Mouse (Mus musculus) monocyte, adult 59 days (primary cell): Measurements from ENCODE around the gene Acot6. TPM values are rescaled to one million over a fixed set of nuclear protein-coding genes. Genes with fewer than 3 reads are reported as not detected.

ENCODE experiments used
- total RNA-seq, 2 experiments: library from RNA; stranded (reverse); gene quantifications; one replicate each; pipeline ENCODE4 v1.2.4; 2023

Gene Acot6
- under 1 TPM; 0.24 to 0.64 TPM for total RNA-seq

GRCm38 (mm10) chr12:84100604-84101492 is at the start of gene Acot6:
Gene Acot6, plus strand, starts transcription at chr12:84100654.

GRCm38 (mm10) chr12:84051937-84052474 is 48.4 kb upstream of the Acot6 start, which contains the start of gene Acot3:
Gene Acot3, plus strand, starts transcription at chr12:84052144.

GRCm38 (mm10) chr12:84068986-84069385 is 31.5 kb upstream of the Acot6 start, which contains the start of gene Acot5:
Gene Acot5, plus strand, starts transcription at chr12:84069325.

GRCm38 (mm10) chr12:84114153-84114994 is 13.9 kb downstream of the Acot6 start, which contains the start of gene Dnal1:
Gene Dnal1, plus strand, starts transcription at chr12:84114366.

GRCm38 (mm10) chr12:84147954-84148621 is 47.6 kb downstream of the Acot6 start, which contains the start of gene Pnma1:
Gene Pnma1, minus strand, starts transcription at chr12:84148489.

Other genes with a start within 250 kb of the Acot6 start
- 10 to 100 TPM; 46.1 to 49.0 TPM for gene Numb, start 178.7 kb upstream of the Acot6 start, total RNA-seq
- 10 to 100 TPM; 12.9 to 13.7 TPM for gene Riox1, start 150.0 kb upstream of the Acot6 start, total RNA-seq
- gene Heatr4, start 115.8 kb upstream of the Acot6 start, total RNA-seq: not detected
- gene Acot2, start 112.8 kb upstream of the Acot6 start, total RNA-seq: 10 to 100 TPM; 15.8 to 16.5 TPM
- 10 to 100 TPM; 39.1 to 39.2 TPM for gene Acot1, start 91.2 kb upstream of the Acot6 start, total RNA-seq
- 1 to 10 TPM; 1.2 to 1.6 TPM for gene Acot4, start 62.3 kb upstream of the Acot6 start, total RNA-seq
- not detected for gene Gm49366, start 61.7 kb upstream of the Acot6 start, total RNA-seq
- not detected for gene Acot3, start 48.5 kb upstream of the Acot6 start, total RNA-seq
- gene Acot5, start 31.3 kb upstream of the Acot6 start, total RNA-seq: not detected
- gene Dnal1, start 13.7 kb downstream of the Acot6 start, total RNA-seq: under 1 TPM; 0.52 to 0.73 TPM
- 1 to 10 TPM; 3.1 to 4.0 TPM for gene Pnma1, start 47.8 kb downstream of the Acot6 start, total RNA-seq
- 100 to 1,000 TPM in 1 of 2 experiments, 10 to 100 TPM in 1; 93.3 to 105 TPM for gene Elmsan1, start 118.2 kb downstream of the Acot6 start, total RNA-seq
- gene Ptgr2, start 184.6 kb downstream of the Acot6 start, total RNA-seq: 10 to 100 TPM; 18.1 to 18.3 TPM
- gene Zfp410, start 216.2 kb downstream of the Acot6 start, total RNA-seq: 10 to 100 TPM; 30.7 to 34.7 TPM